Mouse (Mus musculus) brain, embryonic 14.5 days (tissue): ENCODE results near the gene Pls1.

Experiments
- CTCF ChIP-seq: fragments of 200-500 bp; IDR thresholded peaks from 2 replicates; pipeline ENCODE4 v1.5.1; 2012; ENCODE audit warnings: inconsistent platforms, mild to moderate bottlenecking, moderate library complexity, borderline replicate concordance; ENCODE audit not compliant: insufficient read depth, insufficient read length; ENCODE audit errors: extremely low read depth
- POLR2A ChIP-seq: fragments of 200-500 bp; IDR thresholded peaks from 2 replicates; pipeline ENCODE4 v1.6.1; 2012; ENCODE audit warnings: mild to moderate bottlenecking, inconsistent platforms, borderline replicate concordance; ENCODE audit not compliant: poor library complexity, insufficient read depth, insufficient read length, severe bottlenecking; ENCODE audit errors: extremely low read depth

DNA sequence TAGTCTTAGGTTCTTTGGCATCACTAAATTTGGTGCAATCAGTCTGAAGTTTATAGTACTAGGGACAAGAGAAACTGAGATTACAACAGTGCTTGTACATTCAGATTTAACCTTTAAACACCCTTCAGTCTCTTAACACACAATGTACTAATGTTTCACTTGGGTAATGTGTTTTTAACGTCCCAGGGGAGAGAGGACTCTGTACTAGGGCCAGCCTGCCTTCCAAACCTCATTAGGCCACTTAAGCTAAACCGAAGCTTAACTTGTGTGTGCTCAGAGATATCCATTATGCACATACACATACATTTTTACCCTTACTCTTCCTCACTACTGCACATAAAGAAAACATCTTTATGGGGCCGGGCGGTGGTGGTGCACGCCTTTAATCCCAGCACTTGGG, 97.8 kb downstream of the Pls1 start:
- no peak for TF ChIP-seq CTCF
- TF ChIP-seq POLR2A: no peak
